Comparison of ENCODE assay signal across 8 mouse cellular contexts in genomic region chr7:38227900-38228298, GRCm38 (mm10). TPM values are rescaled to one million over a fixed set of nuclear protein-coding genes. Genes with fewer than 3 reads are reported as not detected.
DNase-seq lines count a peak whose midpoint lies in the region; ATAC-seq and TF ChIP-seq lines count a peak whose summit lies in the region.

Gene Plekhf1 (minus strand): TSS chr7:38228016.

- H3K9me3 ChIP-seq in MEL (replicated peaks; ENCODE audit: insufficient read depth, low read length): no peaks in the 10 kb centered on the region
- H3K9me3 ChIP-seq in forebrain, embryonic 16.5 days (ENCODE audit: control insufficient read depth, low read length): no peaks in the 10 kb centered on the region
- no peaks in the 10 kb centered on the region for H3K9me3 ChIP-seq in neural tube, embryonic 14.5 days (ENCODE audit: control insufficient read depth, low read length)

- peak in 1 of 2 experiments; percentile 63; a peak in 1 of 4 replicates for TF ChIP-seq POLR2A in MEL (IDR thresholded peaks at IDR 0.05; ENCODE audit: control insufficient read depth in 1 of 2, insufficient read depth in 1 of 2, low read depth in 1 of 2, low read length in 2 of 2, poor library complexity in 1 of 2)
- TF ChIP-seq POLR2A in testis, adult 2 months (IDR thresholded peaks at IDR 0.05; ENCODE audit: control insufficient read depth, low read depth, low read length): peak; percentile 89

- under 1% methylated on average over 36 of the region's 36 CpGs for WGBS in forebrain, embryonic 16.5 days
- under 1% methylated on average over 36 of the region's 36 CpGs for WGBS in neural tube, embryonic 14.5 days

- peak; percentile 90 for ATAC-seq in forebrain, embryonic 16.5 days
- ATAC-seq in neural tube, embryonic 14.5 days (ENCODE audit: low read depth): peak; percentile 92

- intact Hi-C loops in heart, postnatal 36 days (cut with DNase I): loop anchor here (2.0 kb wide), 1 partner anchor 43 kb away; the partner anchor contains the start of gene Pop4

- peak within 1 kb of the TSS; percentile 75 for H3K9ac ChIP-seq in MEL (ENCODE audit: control insufficient read depth, low read depth, low read length, poor library complexity, severe bottlenecking)
- H3K9ac ChIP-seq in forebrain, embryonic 16.5 days (replicated peaks; ENCODE audit: low read depth, low read length): peak within 1 kb of the TSS; percentile 38
- H3K9ac ChIP-seq in neural tube, embryonic 14.5 days (replicated peaks; ENCODE audit: low read depth, low read length): peak within 1 kb of the TSS; percentile 35; the same call in 1 of the 2 replicates

- TF ChIP-seq RAD21 in MEL (IDR thresholded peaks at IDR 0.05; ENCODE audit: low read depth, low read length): no peak

- DNase-seq in MEL (ENCODE audit: low read depth, low spot score): peak; percentile 94
- peak; percentile 96 to 97 for DNase-seq in cerebellum, adult 18-20 months
- peak; percentile 94 to 95 for DNase-seq in heart, postnatal 36 days
- DNase-seq in layer of hippocampus, adult 18-20 months (ENCODE audit: low spot score in 2 of 2): peak; percentile 57 to 82
- peak; percentile 92 to 93 for DNase-seq in lung, adult 18-20 months

- peak within 1 kb of the TSS; percentile 76 to 86 for H3K4me3 ChIP-seq in MEL (ENCODE audit: control insufficient read depth in 1 of 2, insufficient read depth in 1 of 2, low read depth in 2 of 2, low read length in 2 of 2)
- H3K4me3 ChIP-seq in forebrain, embryonic 16.5 days (replicated peaks; ENCODE audit: low read length): peak within 1 kb of the TSS; percentile 46
- H3K4me3 ChIP-seq in neural tube, embryonic 14.5 days (ENCODE audit: low read depth, low read length): peak within 1 kb of the TSS; percentile 37
- H3K4me3 ChIP-seq in testis, adult 2 months (ENCODE audit: control insufficient read depth, low read depth, low read length): peak within 1 kb of the TSS; percentile 91

- peaks cover 0 to 9% of the 10 kb centered on the region in 2 experiments; a peak in 1 of 4 replicates for H3K4me1 ChIP-seq in MEL (ENCODE audit: control insufficient read depth in 1 of 2, insufficient read depth in 2 of 2, low read length in 2 of 2)
- peaks cover 12% of the 10 kb centered on the region for H3K4me1 ChIP-seq in forebrain, embryonic 16.5 days (replicated peaks; ENCODE audit: control insufficient read depth, insufficient read depth, low read length)
- H3K4me1 ChIP-seq in neural tube, embryonic 14.5 days (ENCODE audit: control insufficient read depth, insufficient read depth, low read length): peaks cover 5% of the 10 kb centered on the region; the same call in 1 of the 2 replicates
- H3K4me1 ChIP-seq in testis, adult 2 months (ENCODE audit: control insufficient read depth, insufficient read depth, low read length): peaks cover 27% of the 10 kb centered on the region

- H3K79me2 ChIP-seq in MEL (ENCODE audit: control insufficient read depth, insufficient read depth, low read length, poor library complexity): no peaks in the 10 kb centered on the region; the same call in 1 of the 2 replicates

- TF ChIP-seq EP300 in MEL (IDR thresholded peaks at IDR 0.05; ENCODE audit: low read depth in 1 of 2, low read length in 2 of 2): peak in 1 of 2 experiments; percentile 13; a peak in 1 of 4 replicates

- no peaks in the 10 kb centered on the region; a peak in 1 of 4 replicates for H3K36me3 ChIP-seq in MEL (ENCODE audit: control insufficient read depth in 1 of 2, insufficient read depth in 2 of 2, low read length in 2 of 2)
- no peaks in the 10 kb centered on the region for H3K36me3 ChIP-seq in forebrain, embryonic 16.5 days (ENCODE audit: control insufficient read depth, insufficient read depth)
- no peaks in the 10 kb centered on the region for H3K36me3 ChIP-seq in neural tube, embryonic 14.5 days (ENCODE audit: control insufficient read depth, insufficient read depth, low read length)
- no peaks in the 10 kb centered on the region for H3K36me3 ChIP-seq in testis, adult 2 months (ENCODE audit: control insufficient read depth, insufficient read depth, low read length)

- H3K27me3 ChIP-seq in MEL (ENCODE audit: control insufficient read depth in 1 of 2, insufficient read depth in 2 of 2, low read length in 2 of 2): peaks cover 0 to 6% of the 10 kb centered on the region in 2 experiments; a peak in 3 of 4 replicates
- H3K27me3 ChIP-seq in forebrain, embryonic 16.5 days (replicated peaks; ENCODE audit: control insufficient read depth, insufficient read depth, low read length): peaks cover 9% of the 10 kb centered on the region; the same call in 1 of the 2 replicates
- no peaks in the 10 kb centered on the region for H3K27me3 ChIP-seq in neural tube, embryonic 14.5 days (ENCODE audit: control insufficient read depth, insufficient read depth, low read length)
- no peaks in the 10 kb centered on the region for H3K27me3 ChIP-seq in testis, adult 2 months (ENCODE audit: control insufficient read depth, insufficient read depth, low read length)

- TF ChIP-seq CTCF in MEL (IDR thresholded peaks at IDR 0.05 in 2 of 3, conservative IDR thresholded peaks at IDR 0.05 in 1 of 3; ENCODE audit: control insufficient read depth in 1 of 3, insufficient read depth in 1 of 3, low read depth in 2 of 3, low read length in 3 of 3, poor library complexity in 1 of 3, severe bottlenecking in 1 of 3): no peak
- TF ChIP-seq CTCF in testis, adult 2 months (IDR thresholded peaks at IDR 0.05; ENCODE audit: control insufficient read depth, insufficient read depth, insufficient replicate concordance, low read depth, low read length): no peak

- no peak within 1 kb of the TSS; the same call in 1 of the 2 replicates for H3K27ac ChIP-seq in MEL (ENCODE audit: control insufficient read depth, low read depth, low read length)
- no peak within 1 kb of the TSS for H3K27ac ChIP-seq in forebrain, embryonic 16.5 days (ENCODE audit: low read length)
- H3K27ac ChIP-seq in neural tube, embryonic 14.5 days (ENCODE audit: low read depth, low read length): no peak within 1 kb of the TSS
- peak within 1 kb of the TSS; percentile 92 for H3K27ac ChIP-seq in testis, adult 2 months (ENCODE audit: control insufficient read depth, insufficient read depth, low read depth, low read length)

- peak within 1 kb of the TSS; percentile 76 for H3K4me2 ChIP-seq in forebrain, embryonic 16.5 days (ENCODE audit: low read length)
- H3K4me2 ChIP-seq in neural tube, embryonic 14.5 days (ENCODE audit: low read depth, low read length): peak within 1 kb of the TSS; percentile 80

TF ChIP-seq in MEL, 35 proteins besides CTCF, POLR2A, EP300 and RAD21 (continues in another document):
- TF ChIP-seq GABPA (IDR thresholded peaks at IDR 0.05; ENCODE audit: low read depth, low read length) (no peak), MYC (IDR thresholded peaks at IDR 0.05; ENCODE audit: low read depth, low read length) (no peak), ETS1 (IDR thresholded peaks at IDR 0.05; ENCODE audit: low read depth, low read length) (no peak), POLR2AphosphoS2 (IDR thresholded peaks at IDR 0.05; ENCODE audit: low read length) (no peak), MEF2A (IDR thresholded peaks at IDR 0.05; ENCODE audit: extremely low read depth, insufficient replicate concordance, low read depth, low read length, poor library complexity, severe bottlenecking) (no peak), MAZ (IDR thresholded peaks at IDR 0.05; ENCODE audit: low read depth, low read length) (peak; percentile 45; the same call in 1 of the 2 replicates), ZNF384 (IDR thresholded peaks at IDR 0.05; ENCODE audit: low read depth, low read length) (no peak), ZKSCAN1 (IDR thresholded peaks at IDR 0.05; ENCODE audit: low read depth, low read length) (no peak), ZMIZ1 (IDR thresholded peaks at IDR 0.05; ENCODE audit: low read depth, low read length) (peak; percentile 48), TBP (IDR thresholded peaks at IDR 0.05; ENCODE audit: low read depth, low read length) (no peak; the same call in 1 of the 2 replicates), SIN3A (IDR thresholded peaks at IDR 0.05; ENCODE audit: low read length) (peak; percentile 47), CHD2 (IDR thresholded peaks at IDR 0.05; ENCODE audit: low read length) (no peak), JUND (IDR thresholded peaks at IDR 0.05; ENCODE audit: low read depth, low read length) (no peak), BHLHE40 (IDR thresholded peaks at IDR 0.05; ENCODE audit: borderline replicate concordance, low read depth, low read length) (no peak), MXI1 (IDR thresholded peaks at IDR 0.05; ENCODE audit: low read depth, low read length) (no peak; the same call in none of the 2 replicates), USF2 (IDR thresholded peaks at IDR 0.05; ENCODE audit: borderline replicate concordance in 1 of 2, insufficient read depth in 1 of 2, low read depth in 1 of 2, low read length in 2 of 2) (no peak), KAT2A (conservative IDR thresholded peaks at IDR 0.05; ENCODE audit: low read depth, low read length) (no peak), USF1 (IDR thresholded peaks at IDR 0.05; ENCODE audit: low read depth, low read length) (no peak), CHD1 (IDR thresholded peaks at IDR 0.05; ENCODE audit: low read depth, low read length) (0 out of 2 replicates have a peak, but pooled peaks have one; percentile 37), ELF1 (IDR thresholded peaks at IDR 0.05; ENCODE audit: low read depth, low read length) (no peak), POLR2AphosphoS5 (IDR thresholded peaks at IDR 0.05; ENCODE audit: borderline replicate concordance, low read depth, low read length) (no peak), TAL1 (IDR thresholded peaks at IDR 0.05; ENCODE audit: low read length) (no peak), NELFE (IDR thresholded peaks at IDR 0.05; ENCODE audit: low read depth, low read length) (peak; percentile 54), NRF1 (IDR thresholded peaks at IDR 0.05; ENCODE audit: insufficient read depth, low read depth, low read length, poor library complexity, severe bottlenecking) (peak; percentile 56; the same call in 1 of the 2 replicates), MAFK (IDR thresholded peaks at IDR 0.05; ENCODE audit: borderline replicate concordance, low read depth, low read length) (no peak), SMC3 (IDR thresholded peaks at IDR 0.05; ENCODE audit: low read depth, low read length) (no peak), UBTF (IDR thresholded peaks at IDR 0.05; ENCODE audit: borderline replicate concordance, insufficient read depth, low read depth, low read length) (no peak)

RNA-seq across cellular contexts. Expression of gene Plekhf1, which starts in this region (rescaled TPM):
- 0.85 and 0.89 TPM in 2 replicates for total RNA-seq in MEL (2012; rRNA removed)
- 1 to 10 TPM in 1 of 2 experiments, not detected in 1; 1.7 TPM for polyA plus RNA-seq in MEL (2012; ENCODE audit: insufficient read depth in 1 of 2, insufficient read length in 2 of 2, low read depth in 1 of 2, low replicate concordance in 2 of 2, missing spikeins in 1 of 2)
- polyA plus RNA-seq in forebrain, embryonic 16.5 days (2015; fragmentation: Nextera tagmentation; extraction: Ambion mirVana): 0.42 and 0.71 TPM in 2 replicates
- total RNA-seq in heart, postnatal 36 days (2021): 1 to 10 TPM; 8.9 to 9.3 TPM
- 1 to 10 TPM; 2.4 to 4.4 TPM for total RNA-seq in layer of hippocampus, adult 18-20 months (2021)
- polyA plus RNA-seq in neural tube, embryonic 14.5 days (2014; fragmentation: Nextera tagmentation; extraction: Ambion mirVana): 0.32 and 0.68 TPM in 2 replicates
- 2.7 and 2.8 TPM in 2 replicates for polyA plus RNA-seq in testis, adult 2 months (2012; rRNA removed)

Comparison
In these comparisons a context has a peak if more than half of its experiments do, and no peak if none do; other contexts are left out.
1. Peak in ATAC-seq, H3K4me3 ChIP-seq, H3K9ac ChIP-seq and H3K4me2 ChIP-seq in forebrain, embryonic 16.5 days; RNA of the gene not detected or under 1 TPM.
2. Peak in ATAC-seq, H3K4me3 ChIP-seq, H3K9ac ChIP-seq and H3K4me2 ChIP-seq in neural tube, embryonic 14.5 days; RNA of the gene not detected or under 1 TPM.
3. H3K4me3 ChIP-seq: peak in every context shown above with its lines; median percentile 91 in testis, adult 2 months; 81 in MEL; 46 in forebrain, embryonic 16.5 days; 37 in neural tube, embryonic 14.5 days.